Mouse (Mus musculus): ENCODE results near the gene Tmprss9.

GRCm38 (mm10) chr10:80823847-80824643, 47.6 kb upstream of the Tmprss9 start:
- TF ChIP-seq CTCF (conservative IDR thresholded peaks at IDR 0.05; ENCODE audit: low read length) (no peak), NANOG (IDR thresholded peaks at IDR 0.05; ENCODE audit: borderline replicate concordance, low read length) (no peak)
